ENCODE assay signal across 15 mouse cellular contexts in genomic region chr13:110580570-110580969, GRCm38 (mm10).
"Had no signal": no experiment of that assay in that cellular context is flagged by ENCODE, and none has a peak within 500 bp of the region (broad histone marks: within the 10 kb centered on the region; RNA-seq: fewer than 3 reads in every experiment).

No protein-coding gene starts in this region.

- H3K36me3 ChIP-seq: kidney, embryonic 15.5 days; liver, embryonic 13.5 days had no signal

- H3K27ac ChIP-seq: kidney, embryonic 15.5 days; liver, embryonic 13.5 days; stomach, postnatal 0 days had no signal

- H3K4me1 ChIP-seq: kidney, embryonic 15.5 days; liver, embryonic 13.5 days had no signal

- H3K9ac ChIP-seq: kidney, embryonic 15.5 days; liver, embryonic 13.5 days had no signal

- H3K27me3 ChIP-seq: kidney, embryonic 15.5 days; liver, embryonic 13.5 days had no signal

- H3K4me2 ChIP-seq: kidney, embryonic 15.5 days; liver, embryonic 13.5 days; midbrain, embryonic 11.5 days had no signal

- H3K4me3 ChIP-seq: kidney, embryonic 15.5 days; liver, embryonic 13.5 days had no signal

- DNase-seq: kidney, adult 8-10 months; kidney, postnatal 10 days; kidney, postnatal 36 days; liver, embryonic 13.5 days; lung, adult 2 months; lung, postnatal 14 days; lung, postnatal 4 days; midbrain, embryonic 14.5 days; right cerebral cortex, postnatal 4 days; thymus, adult 2 months; thymus, postnatal 14 days; thymus, postnatal 4 days had no signal

- H3K9me3 ChIP-seq: kidney, embryonic 15.5 days; liver, embryonic 13.5 days had no signal
